Mouse (Mus musculus): ENCODE data around the gene Olfr1314.

The Olfr1314 gene

GRCm38 (mm10) chr2:112096681-112097080 lies at the start of gene Olfr1314:
Olfr1314 (minus strand) TSS chr2:112096781.
- DNase-seq: no peak

- no peak for DNase-seq
Measured at GRCm38 (mm10) chr2:112140029-112140428, 43.4 kb upstream of the Olfr1314 start, which contains the start of gene Olfr1317. Olfr1317 (plus strand) TSS chr2:112140329.

GRCm38 (mm10) chr2:112134877-112135276 lies 38.3 kb upstream of the Olfr1314 start, which contains the start of gene Olfr1316:
Olfr1316 (minus strand) TSS chr2:112134977.
- no peak for DNase-seq

GRCm38 (mm10) chr2:112115340-112115739 lies 18.8 kb upstream of the Olfr1314 start, which contains the start of gene Olfr1315-ps1:
Olfr1315-ps1 (minus strand) TSS chr2:112115440.
- DNase-seq: no peak

GRCm38 (mm10) chr2:112077743-112078142 lies 18.8 kb downstream of the Olfr1314 start, which contains the start of gene Olfr1313:
Olfr1313 (minus strand) TSS chr2:112077843.
- DNase-seq: no peak

GRCm38 (mm10) chr2:112050138-112050537 lies 46.4 kb downstream of the Olfr1314 start, which contains the start of gene Olfr1312:
Olfr1312 (minus strand) TSS chr2:112050238.
- no peak for DNase-seq
